Mouse (Mus musculus) ovary, postnatal 36 days (tissue): ENCODE results near the gene Gm49358.

ENCODE experiments used
- DNase-seq: peaks from one replicate; pipeline ENCODE4 v3.0.0; 2022; ENCODE audit warnings: low spot score, mixed read lengths

Gene Gm49358

DNA sequence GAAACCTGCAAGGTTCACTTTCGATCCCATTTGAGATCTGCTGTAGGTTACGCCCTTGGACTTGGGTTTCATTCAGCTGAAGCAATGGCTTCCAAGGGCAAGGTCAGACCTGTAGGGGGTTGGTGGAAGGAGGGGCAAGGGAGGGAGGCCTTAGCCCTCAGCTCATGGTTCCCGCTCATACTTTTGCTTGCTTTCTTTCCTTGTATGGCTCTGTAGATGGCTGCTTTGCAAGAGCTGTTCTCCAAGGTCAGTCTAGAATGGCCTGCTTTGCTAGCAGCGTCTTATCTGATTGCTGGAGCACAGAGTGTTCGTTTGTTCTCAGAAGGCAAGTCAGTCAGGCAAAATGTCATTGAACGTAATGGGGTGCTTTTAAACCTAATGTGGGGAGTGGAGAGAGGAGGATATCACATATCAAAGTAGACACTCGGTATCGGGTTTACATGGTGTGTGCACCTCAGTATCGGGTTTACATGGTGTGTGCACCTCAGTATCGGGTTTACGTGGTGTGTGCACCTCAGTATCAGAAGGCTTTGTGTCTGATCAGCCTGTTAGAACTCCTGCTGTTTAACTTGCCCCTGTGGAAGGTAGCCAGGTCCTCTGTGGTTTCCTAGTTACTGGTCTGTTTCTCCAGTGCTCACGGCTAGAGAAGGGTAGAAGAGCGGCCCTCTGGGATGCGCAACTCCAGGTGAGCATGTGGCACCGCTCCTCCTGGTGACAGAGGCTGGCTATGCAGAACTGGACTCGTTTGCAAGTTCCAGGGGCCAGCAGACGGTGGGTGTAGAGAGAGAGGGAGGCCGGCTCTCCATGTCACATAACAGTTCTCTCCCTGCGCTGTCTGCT, 50.7 kb downstream of the Gm49358 start:
- DNase-seq: peak; percentile 42

DNA sequence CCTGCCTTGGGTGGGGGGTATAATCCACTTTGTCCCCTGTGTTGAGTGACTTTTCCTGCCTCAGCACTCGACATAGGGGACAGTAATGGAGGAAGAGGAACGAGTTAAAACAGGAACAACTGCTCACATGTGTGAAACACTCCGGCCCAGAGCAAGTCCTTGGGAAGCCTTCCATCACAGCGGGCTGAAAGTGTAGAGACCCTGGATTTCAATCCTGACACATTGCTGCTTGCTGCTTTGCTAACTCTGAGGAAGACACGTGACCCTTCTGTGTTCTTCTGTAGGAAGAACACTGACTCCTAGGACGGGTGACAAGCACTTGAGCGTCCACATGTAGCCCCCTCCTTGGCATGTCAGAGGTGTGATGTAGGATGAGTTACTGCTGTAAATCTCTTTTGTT, 51.4 kb downstream of the Gm49358 start:
- DNase-seq: no peak

DNA sequence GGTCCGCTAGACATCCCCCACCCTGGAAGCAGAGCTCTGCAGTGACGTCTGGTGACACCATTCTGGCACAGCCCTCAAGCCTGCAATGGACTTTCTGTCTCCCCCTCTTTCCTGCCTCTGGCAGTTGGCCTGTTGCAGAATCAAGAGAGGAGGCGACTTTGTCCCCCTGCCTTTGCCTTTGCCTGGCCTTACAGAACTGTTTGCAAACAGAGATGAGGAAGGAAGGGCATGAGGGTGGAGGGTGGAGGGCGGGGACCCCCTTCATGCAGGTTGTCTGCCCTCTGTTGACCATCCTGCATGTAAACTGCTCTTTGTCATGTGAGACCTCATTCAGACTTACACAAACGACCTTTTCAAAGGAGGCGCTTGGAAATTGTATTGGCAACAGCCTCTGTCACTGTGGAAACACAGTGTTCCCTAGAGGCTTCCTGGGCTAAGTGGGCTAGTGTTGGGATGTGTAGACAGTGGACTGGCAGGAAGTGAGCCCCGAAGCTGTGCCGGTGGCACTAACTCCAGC, 55.9 kb downstream of the Gm49358 start:
- no peak for DNase-seq

DNA sequence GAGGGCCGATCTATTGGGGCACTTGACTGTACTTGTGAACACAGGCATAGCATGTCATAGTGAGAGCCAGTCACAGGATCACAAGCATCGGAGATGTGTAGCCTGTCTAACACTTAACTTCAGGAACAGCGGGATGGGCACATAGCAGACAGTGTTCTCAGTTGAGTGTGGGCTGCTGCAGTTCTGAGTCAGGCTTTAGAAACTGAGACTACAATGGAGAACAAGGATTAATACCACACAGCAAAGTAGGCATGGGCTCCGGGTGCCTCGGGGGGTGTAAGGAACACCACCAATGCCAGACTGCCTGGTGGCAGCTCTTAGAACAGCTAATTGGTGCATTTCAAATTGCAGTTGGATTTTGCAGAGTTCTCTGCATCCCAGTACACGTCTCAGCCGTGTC, 57.2 kb downstream of the Gm49358 start:
- no peak for DNase-seq

DNA sequence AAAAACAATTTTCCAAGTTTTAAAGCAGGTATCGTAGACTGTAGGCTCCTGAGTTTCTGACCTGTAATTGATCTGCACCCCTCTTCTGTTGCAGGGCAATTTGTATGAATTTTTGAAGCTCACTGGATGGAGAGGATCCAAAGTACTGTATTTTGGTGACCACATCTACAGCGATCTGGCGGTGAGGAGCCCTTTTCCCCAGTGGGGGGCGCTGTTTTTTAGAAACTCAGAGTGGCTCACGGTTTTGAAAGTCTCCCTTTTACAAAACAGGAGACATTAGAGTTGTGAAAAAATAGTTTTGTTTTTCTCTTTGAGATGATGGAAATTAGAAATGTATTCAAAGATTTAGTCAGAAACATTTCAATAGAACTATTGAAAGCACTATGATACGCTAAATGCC, 60.3 kb downstream of the Gm49358 start:
- DNase-seq: no peak

DNA sequence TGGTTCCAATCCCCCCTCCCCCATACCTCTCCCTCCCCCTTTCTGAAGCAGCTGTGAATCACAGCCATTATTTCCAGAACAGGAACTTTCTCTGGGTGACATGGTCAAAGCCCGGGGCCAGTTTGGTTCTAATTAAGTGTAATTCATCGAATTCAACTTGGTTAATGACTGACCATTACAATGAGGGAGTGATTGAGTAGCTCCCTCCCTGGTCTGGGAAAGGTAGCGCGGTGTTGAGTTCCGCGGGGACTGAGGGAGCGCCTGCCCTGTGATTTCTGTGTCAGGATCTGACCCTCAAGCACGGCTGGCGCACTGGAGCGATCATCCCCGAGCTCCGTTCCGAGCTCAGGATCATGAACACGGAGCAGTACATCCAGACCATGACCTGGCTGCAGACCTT, 61.1 kb downstream of the Gm49358 start:
- DNase-seq: no peak

DNA sequence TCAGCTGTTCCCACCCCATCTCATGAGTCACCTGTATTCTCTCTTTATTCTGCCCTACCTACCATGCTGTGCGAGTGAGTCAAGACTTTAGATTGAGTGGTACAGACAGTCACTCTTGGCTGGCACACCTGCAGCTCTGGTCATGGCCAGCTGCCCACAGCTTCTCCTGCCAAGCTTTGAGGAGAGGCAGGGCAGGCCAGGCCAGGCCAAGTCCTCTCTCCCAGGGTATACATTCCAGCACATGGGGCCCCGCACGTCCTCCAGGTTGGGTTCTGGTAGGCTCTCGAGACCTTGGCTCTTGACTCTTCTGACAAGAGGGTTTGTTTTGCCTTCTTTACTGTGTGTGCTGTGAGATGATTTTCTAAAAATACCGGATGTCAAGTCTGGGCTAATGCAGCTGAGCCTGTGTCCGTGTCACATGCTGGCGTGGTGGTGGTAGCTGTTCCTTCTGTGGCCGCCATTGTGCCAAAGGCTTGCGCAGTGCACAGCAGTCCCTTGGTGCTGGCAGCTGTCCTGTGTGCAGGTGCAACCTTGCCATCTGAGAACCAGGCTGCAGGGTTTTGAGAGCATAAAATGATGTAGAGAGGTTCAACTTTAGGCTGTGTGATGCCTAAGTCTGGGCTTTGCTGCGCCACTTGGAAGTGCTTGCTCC, 62.2 kb downstream of the Gm49358 start:
- peak; percentile 54 for DNase-seq

DNA sequence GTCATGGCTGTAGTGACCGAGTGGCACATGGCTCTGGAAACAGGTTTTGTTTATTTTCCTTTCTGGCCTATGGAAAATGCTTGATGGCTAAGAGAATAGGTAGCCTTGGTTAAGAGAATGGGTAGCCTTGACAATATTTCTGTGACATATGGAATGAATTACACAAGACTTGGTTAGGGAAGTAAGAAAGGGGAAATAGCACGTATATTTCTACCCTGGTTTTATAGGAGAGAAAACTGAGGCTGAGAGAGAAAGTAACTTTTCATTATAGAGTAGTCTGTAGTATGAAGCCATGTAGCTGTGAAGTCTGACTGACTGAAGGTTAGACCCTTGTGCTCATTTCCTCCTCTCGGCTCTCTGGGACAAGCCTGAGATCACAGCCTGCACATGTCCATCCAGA, 63.2 kb downstream of the Gm49358 start:
- no peak for DNase-seq

DNA sequence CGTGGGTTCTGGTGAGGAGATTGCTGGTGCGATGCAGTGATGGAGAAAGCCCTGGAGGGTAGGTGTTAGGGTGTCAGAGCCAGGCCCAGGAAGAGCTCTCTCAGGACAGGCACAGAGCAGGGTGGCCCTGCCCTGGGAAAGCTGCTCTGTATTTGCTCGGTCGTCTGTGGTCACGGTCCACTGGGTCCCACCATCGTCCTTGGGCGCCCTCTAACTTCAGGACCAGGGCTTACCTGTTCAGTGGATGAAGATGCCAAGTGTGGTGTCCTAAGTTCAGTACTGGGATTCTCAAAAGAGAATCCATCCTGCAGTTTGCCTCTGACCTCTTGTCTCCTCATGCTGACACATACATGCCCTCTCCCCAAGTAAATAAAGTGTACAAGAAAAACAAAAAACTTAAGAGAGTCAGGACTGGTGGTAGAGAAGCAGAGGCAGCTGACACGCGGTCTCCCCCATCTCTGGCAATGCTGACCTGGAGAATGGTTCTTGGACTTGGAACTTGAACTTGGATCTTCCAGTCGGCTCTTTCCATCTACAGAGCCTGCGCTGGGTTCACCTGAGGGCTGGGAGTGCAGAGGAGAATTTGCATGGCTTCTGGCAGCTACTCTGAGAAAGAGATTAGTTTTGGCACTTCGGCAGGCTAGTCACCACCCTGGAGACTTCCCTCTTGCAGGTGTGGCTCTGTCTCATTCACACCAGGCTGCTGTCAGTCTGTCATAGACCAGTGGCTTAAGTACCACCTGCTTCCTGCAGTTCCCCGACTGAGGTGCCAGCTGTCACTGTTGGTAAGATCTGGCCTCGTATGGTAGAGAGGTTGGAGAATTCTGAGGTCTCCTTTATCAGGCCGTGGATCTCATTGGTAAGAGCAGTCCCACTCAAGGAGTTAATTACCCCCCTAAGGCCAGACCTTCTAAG, 64.7 kb downstream of the Gm49358 start:
- DNase-seq: no peak

DNA sequence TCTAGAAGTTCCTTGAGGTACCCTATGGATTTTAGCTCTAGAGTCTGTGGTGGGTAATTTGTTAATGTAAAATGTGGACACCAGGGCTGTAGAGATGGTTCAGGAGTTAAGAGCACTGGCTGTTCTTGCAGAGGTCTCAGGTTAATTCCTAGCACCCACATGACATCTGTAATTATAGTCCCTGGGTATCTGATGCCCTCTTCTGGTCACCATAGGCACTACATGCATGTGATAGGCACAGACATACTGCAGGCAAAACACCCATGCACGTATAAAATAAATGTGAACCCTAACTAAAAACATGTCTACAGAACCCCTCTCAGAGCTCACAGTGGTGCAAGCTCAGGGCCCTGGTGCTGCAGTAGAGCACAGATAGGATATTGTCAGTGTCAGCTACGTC, 65.7 kb downstream of the Gm49358 start:
- no peak for DNase-seq

DNA sequence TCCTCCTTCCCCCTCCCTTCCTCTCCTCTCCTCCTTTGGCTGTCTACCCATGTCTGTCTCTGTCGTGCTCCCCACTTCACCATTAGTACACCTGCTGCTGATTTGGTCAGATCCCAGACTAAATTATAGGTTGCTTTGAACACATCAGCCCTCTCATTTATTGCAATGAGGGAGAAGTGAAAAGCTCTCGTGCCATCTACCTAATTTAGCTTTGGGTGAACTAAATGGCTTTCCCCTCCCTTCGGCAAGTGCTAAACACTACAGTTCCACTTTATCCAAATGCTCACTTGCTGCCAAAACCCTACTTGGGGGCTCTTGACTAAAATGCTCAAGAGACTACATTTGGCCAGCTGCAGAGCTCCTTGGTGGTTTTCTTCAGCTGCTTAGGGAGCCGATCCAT, 73.0 kb downstream of the Gm49358 start:
- no peak for DNase-seq

DNA sequence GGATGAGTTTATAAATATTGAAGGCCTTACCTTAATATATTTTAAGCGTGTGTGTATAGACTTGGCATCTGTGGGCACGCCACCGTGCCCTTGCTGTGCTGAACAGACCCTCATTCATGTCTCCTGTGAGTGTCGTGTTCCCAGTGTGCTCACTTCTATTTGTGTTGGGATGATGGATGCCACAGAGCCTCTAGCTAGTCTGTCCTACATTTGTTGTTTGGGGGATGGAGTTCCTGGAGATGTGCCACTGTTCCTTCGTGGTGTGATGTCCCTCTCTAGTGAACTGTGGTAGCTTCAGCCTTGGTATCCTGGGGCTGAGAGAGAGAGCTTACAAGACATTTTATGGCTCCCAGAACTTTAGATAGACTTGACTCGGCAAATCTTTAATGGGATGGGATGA, 75.1 kb downstream of the Gm49358 start:
- no peak for DNase-seq

DNA sequence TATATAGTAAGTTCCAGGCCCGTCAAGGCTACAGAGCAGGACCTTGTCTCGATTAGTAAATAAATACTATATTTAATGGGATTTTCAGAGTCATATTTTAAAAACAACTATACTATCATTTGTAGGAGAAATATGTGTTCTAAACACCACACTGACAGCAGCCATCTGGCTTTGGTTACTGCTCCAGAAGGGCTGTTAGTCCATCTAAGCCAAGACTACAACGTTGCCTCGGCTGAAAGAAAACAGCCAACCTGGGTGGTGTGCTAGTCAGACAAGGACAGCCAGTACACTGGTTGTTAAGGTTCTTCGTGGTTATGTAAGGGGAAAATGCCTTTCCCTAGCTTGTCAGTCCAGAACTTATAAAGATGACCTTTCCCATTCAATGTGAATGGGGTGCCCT, 78.9 kb downstream of the Gm49358 start:
- DNase-seq: no peak

DNA sequence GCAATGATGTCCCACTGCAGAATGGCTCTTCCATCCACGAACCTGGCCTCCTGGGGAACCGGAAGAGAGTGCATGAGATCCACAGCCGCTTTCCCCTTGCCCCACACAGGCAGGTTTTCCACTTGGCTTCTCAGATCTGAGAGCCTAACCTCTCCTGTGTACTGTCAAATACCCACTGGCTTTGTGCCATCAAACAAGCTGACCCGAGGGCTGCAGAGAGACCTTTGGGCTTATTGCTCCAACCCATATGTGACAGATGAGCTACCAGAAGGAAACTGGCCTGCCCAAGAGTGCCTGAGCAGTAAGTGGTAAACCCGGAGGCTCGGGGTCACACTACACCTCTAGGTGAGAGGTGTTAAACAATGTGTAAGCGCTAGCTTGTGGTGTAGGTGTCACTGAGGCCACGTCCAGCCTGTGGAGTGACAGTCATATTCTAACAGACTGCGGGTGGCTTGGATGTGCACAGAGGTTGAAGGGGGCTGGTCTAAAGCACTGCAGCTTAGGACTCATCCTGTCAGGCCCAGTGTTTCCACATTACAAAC, 83.2 kb downstream of the Gm49358 start:
- no peak for DNase-seq

DNA sequence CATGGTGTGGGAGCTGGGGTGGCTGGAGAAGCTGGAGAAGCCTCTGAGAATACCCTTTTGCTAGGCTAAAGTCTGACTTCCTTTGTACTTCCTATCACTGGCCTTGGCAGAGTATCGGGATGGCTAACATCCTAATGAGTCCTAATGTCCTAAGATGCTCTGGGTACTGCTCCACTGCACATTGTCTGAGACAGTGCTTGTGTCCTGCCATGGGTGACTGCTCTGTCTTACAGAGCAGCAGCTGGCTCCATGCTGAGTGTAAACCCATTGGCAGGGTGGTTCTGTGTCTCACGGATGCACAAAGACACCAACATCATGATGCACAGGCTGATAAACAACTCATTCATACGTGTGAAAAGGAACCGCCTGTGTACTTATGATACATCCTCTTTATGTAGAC, 85.3 kb downstream of the Gm49358 start:
- no peak for DNase-seq

DNA sequence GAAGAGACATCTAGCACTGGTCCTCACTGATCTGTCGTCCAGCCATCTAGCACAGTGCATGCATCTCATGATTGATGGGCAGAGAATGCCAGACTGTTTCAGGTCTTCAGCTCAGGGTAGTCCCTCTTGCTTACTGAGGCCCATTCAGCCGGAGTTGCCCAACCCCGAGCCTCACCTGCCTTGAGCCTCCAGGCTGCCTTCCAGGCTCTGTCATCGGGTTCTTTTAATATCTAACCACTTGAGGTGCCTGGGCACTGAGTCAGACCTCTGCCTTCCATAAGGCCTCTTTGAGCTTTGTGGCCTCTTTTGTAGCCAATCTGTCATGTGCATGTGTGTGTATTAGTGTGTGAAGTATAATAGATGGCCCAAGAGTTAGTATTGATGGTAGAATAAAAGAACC, 85.7 kb downstream of the Gm49358 start:
- DNase-seq: no peak

DNA sequence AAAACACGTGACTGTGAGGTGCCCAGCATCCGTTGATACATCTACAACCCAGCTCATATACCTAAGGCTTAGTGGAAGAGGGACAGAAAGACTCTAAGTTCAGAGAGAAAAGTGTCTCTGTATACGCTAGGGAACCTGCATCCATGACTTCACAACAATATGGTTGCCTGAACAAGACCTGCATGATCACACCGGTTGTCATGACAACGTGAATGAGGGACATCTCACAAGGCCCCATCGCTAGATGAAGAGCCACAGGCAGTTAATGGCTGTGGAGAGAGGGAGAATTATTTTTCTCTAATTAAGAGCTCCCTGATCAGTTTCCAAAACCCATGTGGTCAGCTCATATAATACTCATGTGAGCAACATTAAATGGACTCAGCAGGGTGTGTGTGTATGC, 88.4 kb downstream of the Gm49358 start:
- DNase-seq: no peak

DNA sequence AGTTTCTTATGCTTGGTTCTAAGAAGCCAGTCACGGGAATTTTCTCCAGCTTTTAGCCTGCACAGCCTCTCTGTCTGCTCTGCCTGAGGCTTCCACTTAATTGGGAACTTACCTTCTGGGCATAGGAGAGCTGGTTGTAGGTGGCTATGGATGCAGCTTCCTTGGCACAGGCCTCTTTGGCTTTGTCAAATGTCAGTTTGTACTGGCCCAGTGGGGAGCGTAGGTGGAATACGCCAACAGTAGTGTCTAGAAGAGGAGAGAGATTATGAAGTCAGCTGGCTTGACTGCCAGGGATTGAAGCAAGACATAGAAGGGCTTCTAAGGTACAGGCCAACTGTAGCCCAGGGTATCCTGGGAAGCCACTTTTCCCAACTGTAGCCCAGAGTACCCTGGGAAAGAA, 89.7 kb downstream of the Gm49358 start:
- no peak for DNase-seq

DNA sequence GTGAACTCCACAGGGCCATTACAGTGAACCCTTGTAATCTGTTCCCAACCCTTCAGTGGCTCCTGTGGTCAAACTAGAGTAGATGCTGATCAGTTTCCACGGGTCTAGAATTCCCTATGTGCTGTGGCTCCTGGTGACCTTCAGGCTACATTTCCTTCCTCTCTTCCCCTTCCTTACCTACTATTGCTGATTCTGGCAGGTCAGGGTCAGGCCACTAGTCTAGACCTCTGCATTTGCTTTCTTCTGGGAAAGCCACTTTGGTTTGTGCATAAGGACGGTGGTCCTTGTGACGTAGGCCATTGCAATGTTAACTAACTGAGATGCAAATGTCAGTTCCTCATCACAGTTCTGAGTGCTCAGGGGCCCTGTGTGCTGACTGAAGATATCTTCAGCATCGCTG, 96.6 kb downstream of the Gm49358 start:
- DNase-seq: no peak

DNA sequence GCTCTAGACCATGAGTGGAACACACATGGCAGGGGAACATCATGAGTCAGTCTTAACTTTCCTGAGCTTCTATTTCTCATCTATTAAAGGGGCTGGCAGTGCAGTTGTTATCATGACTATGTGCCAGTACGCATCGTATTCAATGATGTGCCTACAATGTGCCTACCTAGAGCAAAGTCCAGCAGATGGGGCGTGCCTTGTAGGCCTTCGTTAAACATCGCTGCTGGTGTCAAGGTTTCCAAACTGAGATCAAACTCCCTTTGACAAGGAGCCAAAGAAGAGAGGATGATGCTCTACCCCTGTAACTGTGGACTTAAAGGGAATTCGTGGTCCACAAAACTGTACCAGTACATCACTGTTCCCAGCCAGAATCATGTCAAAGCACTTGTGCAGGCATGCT, 98.7 kb downstream of the Gm49358 start:
- DNase-seq: no peak

DNA sequence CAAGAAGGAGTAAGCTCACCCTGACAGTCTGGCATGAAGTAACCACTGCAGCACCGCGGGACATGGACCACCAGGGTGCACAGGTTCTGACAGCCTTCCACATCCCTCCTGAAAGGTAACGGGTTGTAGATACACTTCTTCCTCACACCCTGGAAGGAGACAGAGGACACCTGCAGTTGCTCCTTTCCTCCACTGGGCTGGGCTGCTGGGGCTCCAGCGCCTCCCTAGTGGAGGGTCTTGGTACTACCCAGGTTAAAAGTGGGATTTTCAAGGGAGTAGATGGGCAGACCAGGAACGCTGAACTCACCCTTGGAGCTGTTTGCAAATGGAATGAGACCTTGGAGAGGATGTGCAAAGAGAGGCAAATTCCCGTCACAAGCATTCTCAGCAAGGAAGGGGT, 99.7 kb downstream of the Gm49358 start:
- no peak for DNase-seq

DNA sequence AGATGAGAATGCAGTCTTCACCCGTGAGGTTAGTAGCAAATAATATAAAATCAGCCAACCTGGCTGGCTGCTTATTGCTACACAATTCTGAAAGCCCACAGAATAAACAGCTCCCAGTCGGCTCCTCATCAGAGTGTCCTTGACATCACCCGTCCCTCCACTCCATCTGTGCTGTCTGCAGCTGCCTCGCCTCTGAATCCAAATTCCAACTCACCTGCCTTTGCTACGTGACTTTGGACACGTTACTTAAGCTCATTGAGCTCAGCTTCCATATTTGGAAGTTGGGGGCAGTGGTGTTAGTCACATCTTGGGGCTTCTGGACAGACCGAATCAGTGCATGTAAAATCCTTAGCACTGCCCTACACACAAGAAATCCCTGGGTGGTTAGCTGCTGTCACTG, 108.3 kb downstream of the Gm49358 start:
- DNase-seq: no peak
